Mouse (Mus musculus): Measurements from ENCODE around the gene Kcnj14. TPM values are rescaled to one million over a fixed set of nuclear protein-coding genes. Genes with fewer than 3 reads are reported as not detected.

The Kcnj14 gene
- polyA plus RNA-seq, 1 experiment from 2014 or later: 0.12 TPM

GRCm38 (mm10) chr7:45808471-45808870 lies 16.1 kb downstream of the Kcnj14 start:
- WGBS (ENCODE audit: insufficient replicate concordance): 71% methylated on average over 11 of the region's 11 CpGs
- peaks cover 66% of the 10 kb centered on the region for H3K36me3 ChIP-seq

GRCm38 (mm10) chr7:45805941-45806340 lies 18.6 kb downstream of the Kcnj14 start:
- no peak for DNase-seq
- H3K27me3 ChIP-seq: no peaks in the 10 kb centered on the region; the same call in 1 of the 2 replicates
- no peak overlapping the region for H3K9ac ChIP-seq
- no peaks in the 10 kb centered on the region for H3K9me3 ChIP-seq (replicated peaks)
- no peak overlapping the region for H3K27ac ChIP-seq
- H3K36me3 ChIP-seq: peaks cover 45% of the 10 kb centered on the region
- H3K4me1 ChIP-seq (replicated peaks): peaks cover 4% of the 10 kb centered on the region
- 55% methylated on average over 5 of the region's 5 CpGs for WGBS (ENCODE audit: insufficient replicate concordance)
- ATAC-seq (ENCODE audit: low read depth): no peak
- H3K4me2 ChIP-seq: no peak overlapping the region
- no peak overlapping the region for H3K4me3 ChIP-seq (replicated peaks)

More at GRCm38 (mm10) chr7:45808471-45808870, 16.1 kb downstream of the Kcnj14 start:
- no peaks in the 10 kb centered on the region for H3K9me3 ChIP-seq (replicated peaks)
- no peak for ATAC-seq (ENCODE audit: low read depth)
- no peak overlapping the region for H3K27ac ChIP-seq
- peaks cover 22% of the 10 kb centered on the region for H3K4me1 ChIP-seq (replicated peaks)
- H3K4me2 ChIP-seq: no peak overlapping the region
- DNase-seq: no peak
- H3K27me3 ChIP-seq: no peaks in the 10 kb centered on the region
- no peak overlapping the region for H3K9ac ChIP-seq
- no peak overlapping the region for H3K4me3 ChIP-seq (replicated peaks)

GRCm38 (mm10) chr7:45802551-45802950 lies 22.0 kb downstream of the Kcnj14 start:
- no peak overlapping the region for H3K4me3 ChIP-seq (replicated peaks)
- ATAC-seq (ENCODE audit: low read depth) (no peak), DNase-seq (no peak)
- no peak overlapping the region for H3K4me2 ChIP-seq
- H3K9me3 ChIP-seq (replicated peaks): no peaks in the 10 kb centered on the region
- H3K27me3 ChIP-seq: peaks cover 29% of the 10 kb centered on the region
- peaks cover 30% of the 10 kb centered on the region for H3K4me1 ChIP-seq (replicated peaks)
- H3K27ac ChIP-seq: no peak overlapping the region
- H3K36me3 ChIP-seq: peaks cover 12% of the 10 kb centered on the region
- no peak overlapping the region for H3K9ac ChIP-seq
- WGBS (ENCODE audit: insufficient replicate concordance): 67% methylated on average over 6 of the region's 6 CpGs

- ATAC-seq (ENCODE audit: low read depth) (0 out of 2 replicates have a peak, but pooled peaks have one; percentile 33), DNase-seq (peak; percentile 83)
- no peak overlapping the region for H3K27ac ChIP-seq
- H3K4me1 ChIP-seq (replicated peaks): peaks cover 42% of the 10 kb centered on the region
- H3K9me3 ChIP-seq (replicated peaks): no peaks in the 10 kb centered on the region
- H3K9ac ChIP-seq: 0 out of 2 replicates have a peak overlapping the region, but pooled peaks have one; percentile 26
- 2% methylated on average over 12 of the region's 12 CpGs for WGBS (ENCODE audit: insufficient replicate concordance)
- H3K36me3 ChIP-seq: no peaks in the 10 kb centered on the region
- peak overlapping the region; percentile 48 for H3K4me3 ChIP-seq (replicated peaks)
- peaks cover 41% of the 10 kb centered on the region for H3K27me3 ChIP-seq
- H3K4me2 ChIP-seq: peak overlapping the region; percentile 71
These were observed 23.2 kb downstream of the Kcnj14 start for GRCm38 (mm10) chr7:45801348-45801747.

- peak overlapping the region; percentile 48 for H3K4me3 ChIP-seq (replicated peaks)
These were observed 23.9 kb downstream of the Kcnj14 start for GRCm38 (mm10) chr7:45800546-45801204.

GRCm38 (mm10) chr7:45800001-45800400 lies 24.6 kb downstream of the Kcnj14 start:
- H3K27ac ChIP-seq: no peak overlapping the region
- H3K36me3 ChIP-seq: no peaks in the 10 kb centered on the region
- H3K9me3 ChIP-seq (replicated peaks): no peaks in the 10 kb centered on the region
- H3K4me3 ChIP-seq (replicated peaks): no peak overlapping the region; the same call in 1 of the 2 replicates
- no peak overlapping the region for H3K9ac ChIP-seq
- H3K4me2 ChIP-seq: peak overlapping the region; percentile 71
- 31% methylated on average over 7 of the region's 7 CpGs for WGBS (ENCODE audit: insufficient replicate concordance)
- DNase-seq (no peak), ATAC-seq (ENCODE audit: low read depth) (no peak)
- H3K27me3 ChIP-seq: peaks cover 53% of the 10 kb centered on the region
- H3K4me1 ChIP-seq (replicated peaks): peaks cover 51% of the 10 kb centered on the region

More at GRCm38 (mm10) chr7:45800546-45801204, 23.9 kb downstream of the Kcnj14 start:
- Histone ChIP-seq H3K4me1 (replicated peaks) (peaks cover 49% of the 10 kb centered on the region), H3K27ac (no peak overlapping the region), H3K27me3 (peaks cover 47% of the 10 kb centered on the region), H3K9me3 (replicated peaks) (no peaks in the 10 kb centered on the region), H3K4me2 (peak overlapping the region; percentile 71), H3K36me3 (no peaks in the 10 kb centered on the region), H3K9ac (peak overlapping the region; percentile 26; the same call in 1 of the 2 replicates)
- WGBS (ENCODE audit: insufficient replicate concordance): 4% methylated on average over 21 of the region's 25 CpGs
- peak; percentile 64 for DNase-seq
- ATAC-seq (ENCODE audit: low read depth): peak; percentile 52

- ATAC-seq (ENCODE audit: low read depth): no peak
These were observed 25.7 kb downstream of the Kcnj14 start for GRCm38 (mm10) chr7:45798931-45799330.

GRCm38 (mm10) chr7:45798511-45798836 lies 26.1 kb downstream of the Kcnj14 start:
- H3K4me3 ChIP-seq (replicated peaks): peak overlapping the region; percentile 57
- H3K36me3 ChIP-seq: no peaks in the 10 kb centered on the region
- H3K9me3 ChIP-seq (replicated peaks): no peaks in the 10 kb centered on the region
- H3K9ac ChIP-seq: peak overlapping the region; percentile 57
- ATAC-seq (ENCODE audit: low read depth): no peak
- peaks cover 51% of the 10 kb centered on the region for H3K4me1 ChIP-seq (replicated peaks)
- DNase-seq: peak; percentile 39
- H3K27me3 ChIP-seq: peaks cover 69% of the 10 kb centered on the region
- H3K27ac ChIP-seq: no peak overlapping the region
- under 1% methylated on average over 18 of the region's 19 CpGs for WGBS (ENCODE audit: insufficient replicate concordance)
- H3K4me2 ChIP-seq: peak overlapping the region; percentile 80

More at GRCm38 (mm10) chr7:45798931-45799330, 25.7 kb downstream of the Kcnj14 start:
- H3K27me3 ChIP-seq: peaks cover 64% of the 10 kb centered on the region
- no peaks in the 10 kb centered on the region for H3K9me3 ChIP-seq (replicated peaks)
- no peak overlapping the region for H3K27ac ChIP-seq
- 38% methylated on average over 7 of the region's 7 CpGs for WGBS (ENCODE audit: insufficient replicate concordance)
- no peak overlapping the region for H3K9ac ChIP-seq
- DNase-seq: no peak
- no peaks in the 10 kb centered on the region for H3K36me3 ChIP-seq
- peak overlapping the region; percentile 57 for H3K4me3 ChIP-seq (replicated peaks)
- peak overlapping the region; percentile 80 for H3K4me2 ChIP-seq
- peaks cover 51% of the 10 kb centered on the region for H3K4me1 ChIP-seq (replicated peaks)

- Histone ChIP-seq H3K4me1 (replicated peaks) (peaks cover 51% of the 10 kb centered on the region), H3K9ac (peak overlapping the region; percentile 57), H3K27ac (no peak overlapping the region), H3K27me3 (peaks cover 75% of the 10 kb centered on the region), H3K36me3 (no peaks in the 10 kb centered on the region), H3K4me2 (peak overlapping the region; percentile 80), H3K4me3 (replicated peaks) (peak overlapping the region; percentile 57), H3K9me3 (replicated peaks) (no peaks in the 10 kb centered on the region)
- DNase-seq (no peak), ATAC-seq (ENCODE audit: low read depth) (no peak)
- WGBS (ENCODE audit: insufficient replicate concordance): 1% methylated on average over 59 of the region's 60 CpGs
These were observed 26.7 kb downstream of the Kcnj14 start for GRCm38 (mm10) chr7:45797661-45798510.

- Histone ChIP-seq H3K4me2 (peak overlapping the region; percentile 80), H3K4me3 (replicated peaks) (peak overlapping the region; percentile 57), H3K9me3 (replicated peaks) (no peaks in the 10 kb centered on the region), H3K4me1 (replicated peaks) (peaks cover 51% of the 10 kb centered on the region), H3K27ac (peak overlapping the region; percentile 64), H3K27me3 (peaks cover 84% of the 10 kb centered on the region), H3K9ac (peak overlapping the region; percentile 57), H3K36me3 (no peaks in the 10 kb centered on the region)
- 25% methylated on average over 6 of the region's 6 CpGs for WGBS (ENCODE audit: insufficient replicate concordance)
- DNase-seq (peak; percentile 81), ATAC-seq (ENCODE audit: low read depth) (peak; percentile 84)
These were observed 27.6 kb downstream of the Kcnj14 start for GRCm38 (mm10) chr7:45796950-45797349.

- DNase-seq (no peak), ATAC-seq (ENCODE audit: low read depth) (no peak)
- Histone ChIP-seq H3K36me3 (no peaks in the 10 kb centered on the region), H3K9ac (no peak overlapping the region), H3K4me1 (replicated peaks) (peaks cover 38% of the 10 kb centered on the region), H3K4me2 (no peak overlapping the region), H3K4me3 (replicated peaks) (no peak overlapping the region), H3K27me3 (peaks cover 92% of the 10 kb centered on the region), H3K27ac (no peak overlapping the region), H3K9me3 (replicated peaks) (no peaks in the 10 kb centered on the region)
- 87% methylated on average over 29 of the region's 29 CpGs for WGBS (ENCODE audit: insufficient replicate concordance)
These were observed 29.6 kb downstream of the Kcnj14 start for GRCm38 (mm10) chr7:45794971-45795370.

Data from liver, embryonic 13.5 days (tissue).